Mouse (Mus musculus): ENCODE measurements at regions not wholly inside any gene's neighbourhood (a gene's known extent, or its start where the extent isn't known, plus 50 kb on each side); places are given as distances from the start of the nearest gene placed in this dataset.
A peak's percentile ranks its signal among the peaks of the same experiment; 100 is the strongest.

GRCm38 (mm10) chr2:46503074-46503473, 1385.9 kb upstream of the Zeb2 start:
- Histone ChIP-seq H3K4me1 (ENCODE audit: insufficient read depth, low read depth, low read length) (no peaks in the 10 kb centered on the region), H3K27ac (ENCODE audit: low read length) (no peak overlapping the region), H3K4me2 (replicated peaks; ENCODE audit: low read depth, low read length) (no peak overlapping the region), H3K9ac (replicated peaks; ENCODE audit: low read depth) (no peak overlapping the region), H3K4me3 (ENCODE audit: low read depth, low read length) (no peak overlapping the region), H3K27me3 (replicated peaks; ENCODE audit: insufficient read depth, low read length) (no peaks in the 10 kb centered on the region), H3K9me3 (ENCODE audit: low read length) (no peaks in the 10 kb centered on the region), H3K36me3 (ENCODE audit: insufficient read depth, low read length) (no peaks in the 10 kb centered on the region)
- DNase-seq (ENCODE audit: low spot score) (peak; percentile 26), ATAC-seq (peak; percentile 32; the same call in 1 of the 2 replicates)
- TF ChIP-seq EP300 (IDR thresholded peaks at IDR 0.05) (no peak), CTCF (IDR thresholded peaks at IDR 0.05) (no peak)
- 59% methylated on average over 2 of the region's 2 CpGs for WGBS

- no peak overlapping the region for H3K9ac ChIP-seq (replicated peaks; ENCODE audit: low read depth)
- TF ChIP-seq CTCF (IDR thresholded peaks at IDR 0.05) (no peak), EP300 (IDR thresholded peaks at IDR 0.05) (no peak)
- WGBS, result 84% methylated on average over 2 of the region's 2 CpGs
- H3K4me3 ChIP-seq (ENCODE audit: low read depth, low read length), result no peak overlapping the region
- no peaks in the 10 kb centered on the region for H3K36me3 ChIP-seq (ENCODE audit: insufficient read depth, low read length)
- no peaks in the 10 kb centered on the region for H3K4me1 ChIP-seq (ENCODE audit: insufficient read depth, low read depth, low read length)
- no peak overlapping the region for H3K27ac ChIP-seq (ENCODE audit: low read length)
- ATAC-seq, result no peak
- H3K9me3 ChIP-seq (ENCODE audit: low read length), result no peaks in the 10 kb centered on the region
- no peak overlapping the region for H3K4me2 ChIP-seq (replicated peaks; ENCODE audit: low read depth, low read length)
- H3K27me3 ChIP-seq (replicated peaks; ENCODE audit: insufficient read depth, low read length), result no peaks in the 10 kb centered on the region
- no peak for DNase-seq (ENCODE audit: low spot score)
Measured at GRCm38 (mm10) chr2:46492299-46492698, 1375.1 kb upstream of the Zeb2 start.

- Histone ChIP-seq H3K4me3 (ENCODE audit: low read depth, low read length) (no peak overlapping the region), H3K9me3 (ENCODE audit: low read length) (no peaks in the 10 kb centered on the region), H3K27me3 (replicated peaks; ENCODE audit: insufficient read depth, low read length) (no peaks in the 10 kb centered on the region), H3K4me1 (ENCODE audit: insufficient read depth, low read depth, low read length) (no peaks in the 10 kb centered on the region), H3K36me3 (ENCODE audit: insufficient read depth, low read length) (no peaks in the 10 kb centered on the region), H3K27ac (ENCODE audit: low read length) (no peak overlapping the region), H3K4me2 (replicated peaks; ENCODE audit: low read depth, low read length) (no peak overlapping the region), H3K9ac (replicated peaks; ENCODE audit: low read depth) (no peak overlapping the region)
- ATAC-seq, result no peak
- DNase-seq (ENCODE audit: low spot score), result no peak
- WGBS, result 88% methylated on average over 2 of the region's 2 CpGs
- TF ChIP-seq EP300 (IDR thresholded peaks at IDR 0.05), result no peak
- no peak for TF ChIP-seq CTCF (IDR thresholded peaks at IDR 0.05)
Measured at GRCm38 (mm10) chr2:46491081-46491480, 1373.9 kb upstream of the Zeb2 start.

GRCm38 (mm10) chr2:46468936-46469629, 1351.9 kb upstream of the Zeb2 start:
- WGBS, result 90% methylated on average over 5 of the region's 5 CpGs
- H3K4me3 ChIP-seq (ENCODE audit: low read depth, low read length), result no peak overlapping the region

GRCm38 (mm10) chr2:46465389-46465788, 1348.2 kb upstream of the Zeb2 start:
- TF ChIP-seq CTCF (IDR thresholded peaks at IDR 0.05), result no peak
- TF ChIP-seq EP300 (IDR thresholded peaks at IDR 0.05), result no peak
- Histone ChIP-seq H3K27me3 (replicated peaks; ENCODE audit: insufficient read depth, low read length) (no peaks in the 10 kb centered on the region), H3K4me3 (ENCODE audit: low read depth, low read length) (no peak overlapping the region), H3K4me2 (replicated peaks; ENCODE audit: low read depth, low read length) (peak overlapping the region; percentile 23), H3K36me3 (ENCODE audit: insufficient read depth, low read length) (no peaks in the 10 kb centered on the region), H3K27ac (ENCODE audit: low read length) (no peak overlapping the region), H3K9me3 (ENCODE audit: low read length) (no peaks in the 10 kb centered on the region), H3K9ac (replicated peaks; ENCODE audit: low read depth) (no peak overlapping the region), H3K4me1 (ENCODE audit: insufficient read depth, low read depth, low read length) (peaks cover 4% of the 10 kb centered on the region; the same call in 1 of the 2 replicates)
- DNase-seq (ENCODE audit: low spot score) (peak; percentile 68), ATAC-seq (peak; percentile 71)
- 28% methylated on average over 4 of the region's 4 CpGs for WGBS

More at GRCm38 (mm10) chr2:46468936-46469629, 1351.9 kb upstream of the Zeb2 start:
- Histone ChIP-seq H3K9me3 (ENCODE audit: low read length) (no peaks in the 10 kb centered on the region), H3K4me1 (ENCODE audit: insufficient read depth, low read depth, low read length) (peaks cover 4% of the 10 kb centered on the region; the same call in 1 of the 2 replicates), H3K36me3 (ENCODE audit: insufficient read depth, low read length) (no peaks in the 10 kb centered on the region), H3K27me3 (replicated peaks; ENCODE audit: insufficient read depth, low read length) (no peaks in the 10 kb centered on the region), H3K27ac (ENCODE audit: low read length) (no peak overlapping the region), H3K9ac (replicated peaks; ENCODE audit: low read depth) (no peak overlapping the region), H3K4me2 (replicated peaks; ENCODE audit: low read depth, low read length) (no peak overlapping the region)
- DNase-seq (ENCODE audit: low spot score) (no peak), ATAC-seq (no peak)
- TF ChIP-seq CTCF (IDR thresholded peaks at IDR 0.05), result no peak
- no peak for TF ChIP-seq EP300 (IDR thresholded peaks at IDR 0.05)

DNA sequence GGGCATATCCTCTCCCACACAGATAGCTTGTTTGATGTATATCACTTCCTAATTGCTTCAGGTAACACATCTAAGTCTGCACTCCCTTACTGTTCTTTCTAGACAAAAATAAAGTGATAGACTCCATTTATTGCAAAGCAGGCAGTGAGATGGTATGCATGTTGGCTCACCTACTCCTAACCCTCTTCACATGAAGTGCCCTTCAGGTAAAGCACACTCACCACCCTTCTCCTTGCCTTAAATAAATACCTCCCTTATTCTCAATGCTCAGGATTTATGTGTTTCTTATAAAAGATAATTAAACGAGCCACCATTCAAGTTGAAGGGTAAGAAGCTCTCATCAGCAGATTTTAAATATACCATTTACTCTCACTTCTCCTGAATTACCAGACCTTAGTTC, 1347.7 kb upstream of the Zeb2 start:
- DNase-seq (ENCODE audit: low spot score) (peak; percentile 77), ATAC-seq (peak; percentile 96)
- no peak for TF ChIP-seq CTCF (IDR thresholded peaks at IDR 0.05)
- H3K27ac ChIP-seq (ENCODE audit: low read length), result no peak overlapping the region
- H3K27me3 ChIP-seq (replicated peaks; ENCODE audit: insufficient read depth, low read length), result no peaks in the 10 kb centered on the region
- no peak overlapping the region for H3K9ac ChIP-seq (replicated peaks; ENCODE audit: low read depth)
- peaks cover 4% of the 10 kb centered on the region; the same call in 1 of the 2 replicates for H3K4me1 ChIP-seq (ENCODE audit: insufficient read depth, low read depth, low read length)
- 32% methylated on average over 1 of the region's 1 CpGs for WGBS
- peak overlapping the region; percentile 23; the same call in 1 of the 2 replicates for H3K4me2 ChIP-seq (replicated peaks; ENCODE audit: low read depth, low read length)
- no peaks in the 10 kb centered on the region for H3K36me3 ChIP-seq (ENCODE audit: insufficient read depth, low read length)
- H3K9me3 ChIP-seq (ENCODE audit: low read length), result no peaks in the 10 kb centered on the region
- H3K4me3 ChIP-seq (ENCODE audit: low read depth, low read length), result no peak overlapping the region

Measured in lung, postnatal 0 days (tissue).